Comparison of ENCODE assay signal across 8 mouse cellular contexts in the genomic region with DNA sequence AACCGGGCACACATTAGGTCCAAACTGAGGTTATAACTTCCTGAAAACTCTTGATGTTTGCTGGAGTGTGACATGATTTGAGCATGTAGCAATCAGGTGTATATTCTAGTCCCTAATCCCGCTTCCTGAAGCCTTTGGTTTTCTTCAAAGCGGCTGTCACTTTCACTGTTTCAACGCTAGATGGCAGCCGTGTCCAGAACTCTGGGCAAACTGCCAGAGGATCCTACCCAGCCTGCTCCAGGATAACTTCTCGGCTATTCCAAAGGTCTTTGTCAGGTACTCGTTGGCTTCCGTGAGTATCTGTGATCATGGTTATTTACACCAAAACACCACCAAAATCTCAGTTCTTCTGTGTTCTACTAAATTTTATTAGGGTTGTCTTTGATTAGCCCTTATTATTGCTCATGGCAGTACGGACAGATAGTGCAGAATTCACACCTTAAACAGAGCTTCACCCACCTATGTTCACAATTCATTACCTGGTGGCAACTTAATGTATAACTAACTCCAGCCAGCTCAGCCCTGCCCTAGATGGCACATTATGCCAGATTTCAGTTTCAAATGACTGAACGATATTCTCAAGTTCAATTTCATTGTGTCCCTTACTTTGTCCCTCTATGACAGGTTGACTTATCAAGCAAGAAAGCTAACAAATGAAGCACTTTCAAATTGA.
DNase-seq lines count a peak whose midpoint lies in the region; ATAC-seq and TF ChIP-seq lines count a peak whose summit lies in the region.

No protein-coding gene starts in this region.

- H3K36me3 ChIP-seq in embryonic facial prominence, embryonic 11.5 days (replicated peaks; ENCODE audit: control insufficient read depth, insufficient read depth, low read depth, low read length): no peaks in the 10 kb centered on the region

- no peaks in the 10 kb centered on the region for H3K4me1 ChIP-seq in embryonic facial prominence, embryonic 11.5 days (ENCODE audit: control insufficient read depth, insufficient read depth, low read length)
- no peaks in the 10 kb centered on the region for H3K4me1 ChIP-seq in lung, adult 2 months (ENCODE audit: control insufficient read depth, insufficient read depth, low read length)

- H3K27ac ChIP-seq in embryonic facial prominence, embryonic 11.5 days (replicated peaks; ENCODE audit: low read depth, low read length): no peak overlapping the region

- no peaks in the 10 kb centered on the region for H3K27me3 ChIP-seq in embryonic facial prominence, embryonic 11.5 days (ENCODE audit: control insufficient read depth, insufficient read depth, low read length)

- WGBS in embryonic facial prominence, embryonic 11.5 days: 23% methylated on average over 10 of the region's 10 CpGs
- 21% methylated on average over 10 of the region's 10 CpGs for WGBS in lung, adult 2 months

- peak; percentile 68 for TF ChIP-seq CTCF in lung, adult 2 months (IDR thresholded peaks at IDR 0.05; ENCODE audit: insufficient read depth, low read length)

- no peak overlapping the region for H3K4me2 ChIP-seq in embryonic facial prominence, embryonic 11.5 days (ENCODE audit: low read depth, low read length)

- no peak overlapping the region for H3K9ac ChIP-seq in embryonic facial prominence, embryonic 11.5 days (replicated peaks; ENCODE audit: low read length)

- DNase-seq in ES-CJ7 (ENCODE audit: low read depth, low spot score): peak; percentile 71
- DNase-seq in adrenal gland, postnatal 36 days: peak; percentile 69 to 70
- peak; percentile 83 for DNase-seq in embryonic facial prominence, embryonic 11.5 days (ENCODE audit: low spot score)
- DNase-seq in heart, postnatal 14 days: peak; percentile 60 to 78
- peak; percentile 78 to 80 for DNase-seq in kidney, postnatal 36 days
- peak; percentile 46 for DNase-seq in lung, adult 2 months
- DNase-seq in ovary, postnatal 14 days (ENCODE audit: low spot score): peak; percentile 63

- TF ChIP-seq POLR2A in lung, adult 2 months (IDR thresholded peaks at IDR 0.05; ENCODE audit: borderline replicate concordance, extremely low read depth, low read depth, low read length): no peak

- no peak overlapping the region for H3K4me3 ChIP-seq in embryonic facial prominence, embryonic 11.5 days (ENCODE audit: low read depth, low read length)
- no peak overlapping the region for H3K4me3 ChIP-seq in lung, adult 2 months (replicated peaks; ENCODE audit: extremely low read depth, low read depth, low read length)

- no peak for ATAC-seq in embryonic facial prominence, embryonic 11.5 days (replicated peaks; ENCODE audit: insufficient number of reproducible peaks, low FRiP score, low TSS enrichment, low read depth)
- no peak for ATAC-seq in inflammation-experienced regulatory T-cells, adult 6 months

- H3K9me3 ChIP-seq in embryonic facial prominence, embryonic 11.5 days (replicated peaks; ENCODE audit: control insufficient read depth, low read length): no peaks in the 10 kb centered on the region

- intact Hi-C loops in heart, postnatal 14 days (cut with DNase I): no loop called here
